Mouse (Mus musculus): Measurements from ENCODE around the gene Hoxa5.

Hoxa5 gene

DNA sequence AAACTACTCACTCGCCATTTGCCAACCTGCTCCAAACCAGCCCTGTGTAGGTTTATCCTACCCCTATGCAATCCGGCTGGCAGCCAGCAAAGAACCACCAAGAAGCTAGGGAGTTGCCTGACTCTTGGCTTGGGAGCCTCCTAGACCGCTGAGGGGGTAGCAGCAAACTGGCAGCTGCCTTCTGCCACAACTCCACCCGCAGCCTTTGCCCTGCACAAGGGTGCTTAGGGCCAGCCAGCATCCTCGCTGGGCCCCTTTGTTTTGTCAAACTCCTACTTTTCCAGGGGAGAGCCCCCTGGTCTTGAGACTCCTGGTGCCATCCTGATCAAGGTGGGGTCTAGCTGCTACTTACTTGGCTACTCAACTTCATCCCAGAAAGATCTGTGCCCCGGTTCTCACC is 19.7 kb downstream of the Hoxa5 start:
- in situ Hi-C loops (cut with MboI; ENCODE audit: low sequenced_read_pairs) = no loop called here

DNA sequence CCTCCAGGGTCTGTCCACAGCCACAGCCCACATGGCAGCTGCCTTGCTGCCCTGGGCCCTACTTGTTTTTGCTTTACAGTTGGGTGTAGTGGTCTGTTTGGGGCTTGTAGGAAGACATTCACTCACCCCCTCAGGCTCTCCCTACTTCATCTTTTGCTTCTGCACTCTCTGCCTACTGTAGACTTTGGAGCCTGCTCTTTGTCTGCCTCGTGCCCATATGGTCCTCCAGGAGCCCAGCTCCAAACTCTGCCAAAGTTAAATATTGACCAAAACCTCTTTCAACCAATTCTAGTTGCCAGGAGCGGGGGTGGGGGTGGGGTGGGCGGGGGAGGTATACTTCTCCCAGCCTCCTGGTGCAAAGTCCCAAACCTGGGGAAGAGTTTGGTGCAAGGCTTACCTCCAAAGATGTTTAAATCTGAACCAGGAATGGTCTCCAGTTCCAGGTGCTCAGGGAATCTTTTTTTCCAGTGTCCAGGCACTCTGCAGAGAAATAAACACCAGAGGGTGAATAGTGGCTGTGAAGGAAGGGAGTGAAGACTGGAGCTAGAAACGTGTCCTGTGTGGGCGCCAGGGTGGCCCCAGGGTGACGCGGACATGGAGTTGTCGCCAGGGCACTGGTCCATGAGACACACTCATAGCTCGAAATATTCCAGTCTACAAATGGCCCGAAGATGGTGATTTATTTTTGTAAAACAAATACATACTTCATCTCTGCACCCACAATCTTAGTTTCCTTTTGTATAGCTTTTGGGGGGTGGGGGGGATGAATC is 20.9 kb downstream of the Hoxa5 start:
- in situ Hi-C loops (cut with MboI; ENCODE audit: low sequenced_read_pairs) = no loop called here

DNA sequence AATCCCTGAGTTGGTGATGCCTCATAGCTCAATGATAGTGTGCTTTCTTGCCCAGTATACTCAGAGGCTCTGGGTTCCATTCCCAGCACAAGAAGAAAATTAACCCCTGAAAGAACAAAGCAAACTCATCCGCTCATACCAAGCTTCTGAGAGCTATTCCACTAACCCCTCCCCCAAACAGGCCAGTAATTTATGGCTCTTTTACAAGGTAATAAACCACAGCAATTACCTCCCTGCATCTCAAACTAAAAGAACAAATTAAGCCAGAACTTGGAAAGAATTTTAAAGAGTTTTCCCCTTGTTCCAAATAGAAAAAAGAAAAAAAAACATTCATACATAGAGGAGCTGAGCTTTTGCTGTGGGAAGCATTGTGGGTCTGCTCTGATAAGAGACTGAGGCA is 21.6 kb downstream of the Hoxa5 start:
- in situ Hi-C loops (cut with MboI; ENCODE audit: low sequenced_read_pairs) = no loop called here

DNA sequence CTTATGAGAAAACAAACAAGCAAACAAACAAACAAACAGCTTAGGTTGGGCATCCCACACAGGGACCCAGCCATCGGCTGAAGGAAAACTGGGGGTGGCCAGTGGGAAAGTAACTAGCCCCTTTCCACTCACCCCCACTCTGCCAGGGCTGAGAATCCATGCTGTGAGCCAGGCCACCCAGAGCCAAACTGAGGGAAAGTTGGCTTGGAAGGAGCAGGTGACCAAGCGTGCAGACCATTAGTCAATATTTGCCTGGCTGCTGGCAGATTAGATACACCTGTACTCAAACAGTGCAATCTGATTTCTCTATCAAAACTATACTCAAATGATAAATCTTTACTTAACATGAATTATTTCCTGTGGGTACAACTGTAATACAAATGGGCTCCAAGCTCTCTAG is 22.4 kb downstream of the Hoxa5 start:
- in situ Hi-C loops (cut with MboI; ENCODE audit: low sequenced_read_pairs) = no loop called here

DNA sequence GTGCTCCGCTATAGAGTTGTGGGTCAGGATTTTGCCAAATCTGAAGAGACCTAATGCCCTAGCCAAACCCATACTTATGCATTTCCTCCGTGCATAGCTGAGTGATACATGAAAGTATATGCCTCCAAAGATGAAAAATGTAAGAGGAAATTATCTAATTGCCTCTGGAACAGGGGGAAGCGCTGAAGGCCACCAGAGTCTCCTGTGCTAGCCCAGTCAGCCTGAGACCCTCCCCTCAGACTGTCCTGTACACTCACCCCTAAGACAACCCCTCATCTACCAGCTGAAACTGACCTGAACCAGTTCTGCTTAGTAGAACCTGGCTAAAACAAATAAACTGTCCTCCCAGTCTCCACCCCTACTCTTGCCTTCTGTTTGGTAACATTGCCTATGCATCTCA is 23.7 kb downstream of the Hoxa5 start:
- in situ Hi-C loops (cut with MboI; ENCODE audit: low sequenced_read_pairs) = no loop called here

DNA sequence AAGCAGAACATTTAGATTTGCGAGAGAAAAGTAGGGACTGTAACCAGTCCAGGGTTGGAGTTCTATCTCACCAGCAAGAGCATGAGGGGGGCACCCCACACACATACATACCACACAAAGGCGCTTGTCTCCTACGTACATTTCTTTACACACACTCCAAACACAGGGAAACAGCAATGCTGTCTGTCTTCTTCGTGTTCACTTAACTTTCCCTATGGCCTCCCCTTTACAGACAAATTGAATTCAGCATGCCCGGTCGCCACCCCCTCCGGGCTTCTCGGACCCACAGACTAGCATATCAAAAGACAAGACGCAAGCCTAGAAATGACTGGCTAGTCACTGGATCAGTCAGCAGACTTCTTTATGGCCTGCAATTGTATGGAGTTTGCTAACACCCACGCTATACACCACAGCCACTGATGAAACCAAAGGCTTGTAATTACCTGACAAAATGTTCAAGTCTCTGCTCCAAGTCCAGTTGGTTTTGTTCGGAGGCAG is 24.1 kb downstream of the Hoxa5 start:
- in situ Hi-C loops (cut with MboI; ENCODE audit: low sequenced_read_pairs) = no loop called here

DNA sequence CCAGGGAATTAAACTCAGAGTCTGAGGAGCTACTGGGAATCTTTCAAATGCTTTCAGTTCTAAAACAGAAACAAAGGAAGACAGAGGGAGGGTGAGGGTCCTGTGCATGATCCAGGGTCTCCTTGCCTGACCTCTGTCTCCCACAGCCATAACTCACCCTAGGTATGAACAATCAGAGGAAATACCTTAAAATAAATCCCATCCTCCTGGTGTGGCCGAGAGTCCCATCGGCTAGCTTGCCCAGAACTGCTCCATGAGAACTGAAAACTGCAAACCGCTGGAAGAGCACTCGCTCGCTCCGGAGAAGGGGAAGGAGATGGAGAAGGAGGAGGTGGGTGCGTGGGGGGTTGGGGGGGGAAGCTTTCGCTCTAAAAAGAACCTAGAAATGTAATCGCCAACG is 24.7 kb downstream of the Hoxa5 start:
- in situ Hi-C loops (cut with MboI; ENCODE audit: low sequenced_read_pairs) = no loop called here

DNA sequence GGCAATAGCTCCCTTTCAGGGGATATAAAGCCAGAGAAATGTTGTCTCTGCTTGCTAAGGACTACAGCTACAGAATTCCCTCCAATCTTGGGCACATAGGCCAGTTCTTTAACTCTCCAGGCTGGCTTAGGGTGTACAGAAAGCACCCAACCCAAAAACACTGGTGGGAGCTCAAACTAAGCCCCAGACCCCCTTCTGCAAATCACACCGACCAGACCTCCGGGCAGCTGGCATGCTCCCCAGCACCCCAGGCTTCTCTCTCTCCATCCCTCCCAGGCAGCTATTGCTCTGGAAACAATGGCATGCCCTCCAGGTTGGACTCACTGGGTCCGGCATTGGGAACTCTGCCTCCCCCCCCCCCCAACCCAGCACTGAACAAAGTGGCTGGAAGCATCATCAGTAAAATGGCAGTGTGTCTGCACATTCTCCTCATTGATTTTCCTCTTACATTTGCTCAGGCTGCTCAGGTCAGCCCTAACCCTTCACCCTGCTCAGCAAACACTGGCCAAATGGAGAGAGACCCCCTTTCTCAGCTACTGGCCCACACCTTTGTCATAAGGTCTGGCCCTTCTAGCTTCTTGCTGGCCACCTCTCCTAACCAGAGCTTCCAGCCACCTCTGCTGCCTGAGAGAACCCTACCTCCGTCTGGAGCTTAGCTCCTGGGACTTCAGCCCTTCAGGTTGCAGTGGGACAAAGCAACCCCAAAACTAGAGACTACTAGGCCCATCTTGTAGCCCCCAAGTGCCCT is 25.3 kb downstream of the Hoxa5 start:
- in situ Hi-C loops (cut with MboI; ENCODE audit: low sequenced_read_pairs) = no loop called here

DNA sequence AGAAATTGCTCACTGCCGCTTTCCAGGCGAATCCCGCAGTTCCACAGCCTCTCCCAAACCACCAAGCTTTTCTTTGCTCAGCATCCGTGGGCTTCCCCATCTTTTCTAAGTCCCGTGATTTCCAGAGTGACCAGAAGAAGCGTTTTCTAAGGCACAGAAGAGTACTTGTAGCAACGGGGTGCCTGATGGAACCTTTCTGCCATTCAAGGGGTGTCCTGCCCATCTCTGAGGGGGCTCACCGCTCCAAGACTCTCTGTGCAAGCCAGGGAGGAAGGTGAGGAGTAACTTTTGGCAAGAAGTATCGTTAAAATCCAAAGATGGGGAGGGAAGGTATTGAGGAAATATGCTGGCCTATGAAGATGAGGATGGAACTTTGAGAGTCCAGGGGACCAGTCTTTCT is 26.6 kb downstream of the Hoxa5 start:
- in situ Hi-C loops (cut with MboI; ENCODE audit: low sequenced_read_pairs) = no loop called here

DNA sequence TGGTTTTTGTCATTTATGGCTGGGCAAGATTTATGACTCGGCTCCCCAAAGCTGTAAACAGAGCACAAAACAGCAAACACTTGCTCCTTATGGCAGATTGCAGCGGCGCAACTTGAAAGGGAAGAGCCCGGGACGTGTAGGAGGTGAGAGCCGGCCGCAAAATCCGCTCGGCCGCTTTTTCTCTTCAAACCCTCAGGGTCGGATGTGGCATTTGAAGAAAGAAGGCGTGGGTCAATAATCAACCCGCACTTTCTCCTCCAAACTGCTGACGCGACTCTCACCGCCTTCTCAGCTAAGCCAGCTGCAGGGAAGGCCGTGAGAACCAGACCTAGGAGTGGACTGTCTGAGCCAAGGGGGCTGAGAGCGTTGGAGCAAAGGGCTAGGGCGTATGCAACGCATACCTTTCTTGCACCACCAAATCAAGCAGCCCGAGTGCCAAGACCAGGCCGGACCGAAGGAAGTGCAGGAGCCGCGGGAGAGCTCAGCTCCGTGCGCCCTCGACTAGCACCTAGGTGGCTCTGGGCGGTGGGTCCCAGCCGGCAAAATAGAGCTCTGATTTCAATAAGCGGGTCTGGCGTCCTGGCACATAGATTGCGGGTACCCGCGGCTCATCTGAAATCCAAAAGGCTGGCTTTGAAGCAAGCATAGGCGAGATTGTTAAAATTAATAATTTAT is 27.2 kb downstream of the Hoxa5 start, which contains the start of gene 5730596B20Rik:
Gene 5730596B20Rik (plus strand): TSS at position 438 of the 675 bp plus-strand sequence.
- in situ Hi-C loops (cut with MboI; ENCODE audit: low sequenced_read_pairs) = no loop called here

DNA sequence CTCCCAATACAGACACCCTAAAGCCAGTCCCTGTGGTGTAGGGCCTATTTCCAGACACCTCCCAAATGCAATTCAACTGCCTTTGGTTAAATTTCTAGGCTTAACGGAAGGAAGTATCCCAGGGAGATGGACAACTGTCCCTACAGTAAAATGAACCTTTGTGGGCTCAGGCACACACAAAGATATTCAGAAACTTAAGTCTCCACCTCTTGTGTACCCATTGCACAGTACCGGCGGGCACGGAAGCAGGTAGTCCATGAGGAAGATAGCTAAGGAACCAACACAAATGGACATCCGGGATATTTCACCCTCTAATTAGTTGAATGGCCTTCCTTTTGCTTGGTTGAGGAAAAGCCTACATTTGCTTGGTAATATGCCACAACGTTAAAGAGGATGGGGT is 28.0 kb downstream of the Hoxa5 start:
- in situ Hi-C loops (cut with MboI; ENCODE audit: low sequenced_read_pairs) = no loop called here

DNA sequence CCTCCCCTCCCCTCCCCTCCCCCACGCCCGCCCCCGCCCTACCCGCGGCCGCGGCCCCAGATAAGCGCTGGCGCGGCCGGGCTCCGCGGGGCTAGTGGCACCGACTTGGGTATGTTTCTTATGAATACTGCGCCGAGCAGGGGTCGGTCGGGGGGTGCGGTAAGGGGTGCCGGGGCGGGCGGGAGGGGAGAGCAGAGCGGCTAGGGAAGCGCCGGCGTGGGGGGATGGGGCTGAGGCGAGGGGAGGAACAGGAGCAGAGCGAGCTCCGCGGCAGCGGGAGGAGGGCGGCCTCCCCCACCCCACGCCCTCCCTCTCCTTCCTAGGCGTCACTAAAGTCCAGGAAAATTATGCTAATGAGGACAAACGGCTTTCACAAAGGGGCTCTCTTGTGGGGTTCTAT is 28.5 kb downstream of the Hoxa5 start:
- in situ Hi-C loops (cut with MboI; ENCODE audit: low sequenced_read_pairs) = no loop called here

DNA sequence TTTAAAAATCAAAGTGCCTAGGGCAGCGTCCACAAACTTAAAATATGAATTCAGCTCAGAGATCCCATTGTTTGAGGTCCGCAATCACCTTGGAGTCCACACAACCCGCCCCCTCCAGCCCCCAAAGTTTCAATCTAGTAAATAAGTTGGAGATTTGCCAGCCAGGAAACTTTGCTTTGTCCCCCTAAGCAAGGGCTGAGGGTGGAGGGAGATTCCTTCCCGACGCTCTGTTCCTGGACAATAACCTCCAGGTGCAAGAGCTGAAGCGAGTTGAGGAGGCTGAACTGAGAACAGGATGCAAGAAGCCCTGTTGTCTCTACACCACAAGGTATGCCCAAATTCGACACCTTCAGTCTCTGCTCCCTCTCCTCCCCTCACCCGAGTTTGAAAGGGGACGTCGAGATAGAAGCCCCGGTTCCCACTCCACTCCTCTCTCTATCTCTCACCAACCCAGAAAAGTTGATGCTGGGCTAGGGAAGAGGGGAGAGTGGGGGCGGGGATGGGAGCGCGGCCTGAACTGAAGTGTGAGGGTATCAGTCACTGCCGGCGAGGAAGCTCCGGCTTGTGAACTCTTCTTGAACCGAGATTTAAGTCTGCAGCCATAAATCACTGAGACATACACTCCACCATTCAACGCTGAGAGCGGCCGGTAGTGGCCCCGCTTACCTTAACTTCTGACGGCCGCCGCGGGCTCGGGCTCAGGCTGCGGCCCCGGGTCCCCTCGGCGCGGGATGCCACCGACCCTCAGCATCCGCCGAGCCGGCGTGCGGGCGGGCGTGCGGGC is 29.2 kb downstream of the Hoxa5 start:
- in situ Hi-C loops (cut with MboI; ENCODE audit: low sequenced_read_pairs) = no loop called here

DNA sequence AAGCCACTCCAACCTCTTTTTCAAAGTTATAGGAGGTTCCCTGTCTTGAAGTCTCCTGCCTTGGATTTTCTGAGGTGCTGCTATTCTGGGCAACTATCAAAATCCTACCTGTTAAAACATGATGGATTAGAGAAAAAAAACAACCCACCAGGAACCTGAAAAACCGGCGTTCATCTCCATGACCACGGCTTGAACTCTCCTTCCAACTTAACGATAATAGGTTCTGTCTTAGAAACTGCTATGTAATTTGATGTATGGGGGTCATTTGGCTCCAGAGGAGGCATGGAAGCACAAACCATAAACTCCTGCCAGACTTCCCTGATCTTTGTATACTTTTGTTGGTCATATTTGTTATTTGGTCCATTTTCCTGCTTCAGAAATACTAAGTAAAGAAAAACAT is 30.7 kb downstream of the Hoxa5 start:
- in situ Hi-C loops (cut with MboI; ENCODE audit: low sequenced_read_pairs) = no loop called here

DNA sequence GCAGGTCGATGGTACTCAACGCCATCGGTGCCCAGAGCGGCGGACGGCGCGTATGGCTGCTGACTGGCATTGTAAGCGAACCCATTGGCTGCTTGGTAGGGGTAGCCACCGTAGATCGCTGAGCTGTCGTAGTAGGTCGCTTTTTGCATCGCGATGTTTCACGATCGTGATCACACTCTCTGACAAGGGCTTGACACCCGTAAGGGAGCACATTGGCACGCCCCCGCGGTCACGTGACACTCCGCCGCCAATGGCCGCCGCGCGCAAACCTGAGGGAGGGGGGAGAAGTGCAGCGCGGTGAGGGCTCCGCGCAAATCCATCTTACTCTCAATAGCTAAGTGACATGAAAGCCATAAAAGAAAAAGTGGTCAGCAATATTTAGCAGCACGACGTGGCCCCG is 31.9 kb downstream of the Hoxa5 start:
- in situ Hi-C loops (cut with MboI; ENCODE audit: low sequenced_read_pairs) = no loop called here

DNA sequence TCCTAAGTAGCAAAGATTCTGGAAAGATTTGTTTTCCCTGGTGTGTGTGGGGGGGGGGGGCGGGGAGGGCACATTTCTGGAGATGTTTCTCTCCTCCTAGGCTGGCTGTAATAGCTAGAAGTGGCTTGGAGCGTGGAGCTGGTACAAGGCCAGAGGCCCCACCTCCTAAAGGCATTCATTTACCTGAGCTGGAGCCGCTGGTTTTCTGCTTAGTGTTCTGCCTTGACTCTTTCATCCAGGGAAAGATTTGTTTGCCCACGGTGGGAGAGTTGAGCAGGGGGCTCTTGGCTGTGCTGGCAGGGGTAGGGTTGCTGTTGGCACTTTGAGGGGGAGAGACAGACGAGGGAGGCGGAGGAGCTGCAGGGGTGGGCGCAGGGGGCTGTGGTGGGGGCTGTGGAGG is 32.4 kb downstream of the Hoxa5 start:
- in situ Hi-C loops (cut with MboI; ENCODE audit: low sequenced_read_pairs) = no loop called here

DNA sequence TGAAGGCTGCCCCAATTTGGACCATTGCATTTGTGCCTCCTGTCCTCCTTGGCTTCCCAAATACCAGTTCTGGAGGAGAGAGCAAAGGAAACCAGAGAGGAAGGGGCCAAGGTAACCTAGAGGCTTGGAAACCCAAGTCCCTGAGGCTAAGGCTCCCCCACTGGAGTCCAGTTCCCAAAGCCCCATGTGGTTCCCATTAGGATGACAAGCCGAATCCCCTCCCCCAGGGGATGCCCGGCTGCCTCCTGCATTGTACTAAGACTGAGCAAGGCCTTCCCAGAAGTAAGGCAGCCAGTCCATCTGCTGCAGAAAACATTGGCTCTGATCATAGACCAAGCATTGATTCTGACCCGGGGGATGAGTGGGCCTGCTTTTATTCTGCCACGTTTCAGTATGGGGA is 33.1 kb downstream of the Hoxa5 start:
- in situ Hi-C loops (cut with MboI; ENCODE audit: low sequenced_read_pairs) = no loop called here

DNA sequence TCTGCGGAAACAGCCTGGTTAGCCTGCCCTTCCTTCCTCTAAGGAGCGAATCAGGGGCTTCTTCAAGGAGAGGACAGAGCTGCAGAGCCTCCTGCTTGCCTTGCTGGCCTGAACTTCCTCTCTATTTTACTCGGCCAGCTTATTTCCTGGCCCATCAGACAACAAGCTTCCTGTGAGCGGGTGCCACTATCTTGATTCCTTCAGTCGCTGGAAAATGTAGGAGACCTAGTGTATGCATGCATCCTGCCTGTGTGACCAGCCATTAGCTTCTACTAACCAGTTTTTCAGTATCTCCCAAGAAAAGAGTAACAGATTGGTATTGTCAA is 33.5 kb downstream of the Hoxa5 start:
- in situ Hi-C loops (cut with MboI; ENCODE audit: low sequenced_read_pairs) = no loop called here

DNA sequence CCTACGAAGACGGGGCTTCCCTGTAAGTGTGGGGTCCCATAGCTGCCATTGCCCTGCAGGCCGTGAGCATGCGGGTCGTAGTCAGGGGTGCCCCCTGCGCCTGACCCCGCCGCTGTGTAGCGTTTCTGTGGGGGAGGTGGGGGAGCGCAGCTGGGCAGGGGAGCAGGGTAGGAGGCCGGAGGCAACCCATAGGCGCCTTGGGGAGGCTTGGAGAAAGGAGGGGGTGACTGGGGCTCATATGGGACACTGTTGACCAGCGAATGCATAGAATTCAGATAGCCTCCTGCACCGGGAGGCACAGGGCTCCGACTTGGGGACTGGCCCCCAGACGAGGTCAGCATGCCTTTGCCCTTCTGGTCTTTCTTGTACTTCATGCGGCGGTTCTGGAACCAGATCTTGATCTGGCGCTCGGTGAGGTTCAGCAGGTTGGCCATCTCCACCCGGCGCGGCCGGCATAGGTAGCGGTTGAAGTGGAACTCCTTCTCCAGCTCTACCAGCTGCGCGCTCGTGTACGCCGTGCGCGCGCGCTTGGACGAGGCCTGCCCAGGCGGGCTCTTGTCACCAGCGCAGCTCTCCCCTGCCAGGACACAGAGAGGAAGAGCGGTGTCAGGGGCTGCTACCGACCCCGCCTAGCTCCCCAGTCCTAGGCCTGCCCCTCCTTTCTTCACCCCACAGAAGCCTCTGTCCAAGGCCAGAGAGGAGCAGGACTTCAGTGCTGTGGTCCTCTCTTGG is 34.1 kb downstream of the Hoxa5 start:
- in situ Hi-C loops (cut with MboI; ENCODE audit: low sequenced_read_pairs) = no loop called here

DNA sequence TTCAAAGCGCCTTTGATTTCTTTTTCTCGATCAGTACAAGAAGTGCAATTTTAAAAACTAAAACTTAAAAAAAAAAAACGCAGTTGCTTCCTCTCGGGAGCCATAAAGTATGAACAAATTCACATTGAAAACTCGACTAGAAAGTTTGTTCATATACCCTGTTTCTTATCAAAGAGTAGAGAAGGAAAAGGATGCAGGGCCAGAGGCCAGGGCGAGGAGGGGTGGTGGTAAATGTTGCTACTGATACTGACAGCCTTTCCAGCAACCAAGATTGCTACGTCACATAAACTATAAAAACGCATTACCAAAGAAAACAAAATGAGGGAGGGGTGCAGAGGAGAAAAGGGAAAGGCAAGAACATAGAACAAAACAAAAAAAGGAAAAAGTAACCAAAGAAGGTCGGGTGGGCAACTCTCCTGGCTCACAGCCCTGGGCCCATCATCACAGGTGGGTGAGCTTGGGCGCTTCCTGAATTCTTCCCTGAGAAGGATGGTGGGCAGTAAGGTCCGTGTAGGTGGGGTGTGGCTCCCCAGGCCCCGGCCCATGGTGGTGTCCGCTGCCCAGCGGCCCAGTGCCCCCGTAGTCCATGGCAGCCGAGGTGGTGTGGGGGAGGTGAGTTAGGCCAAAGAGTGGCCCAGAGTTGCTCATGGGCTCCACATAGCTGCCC is 34.8 kb downstream of the Hoxa5 start:
- in situ Hi-C loops (cut with MboI; ENCODE audit: low sequenced_read_pairs) = no loop called here

Data from CH12F3 (cell line).